Mouse (Mus musculus): ENCODE results near the gene Duoxa2. TPM values are rescaled to one million over a fixed set of nuclear protein-coding genes. Genes with fewer than 3 reads are reported as not detected.

Duoxa2 gene
- not detected for total RNA-seq (2021)

DNA sequence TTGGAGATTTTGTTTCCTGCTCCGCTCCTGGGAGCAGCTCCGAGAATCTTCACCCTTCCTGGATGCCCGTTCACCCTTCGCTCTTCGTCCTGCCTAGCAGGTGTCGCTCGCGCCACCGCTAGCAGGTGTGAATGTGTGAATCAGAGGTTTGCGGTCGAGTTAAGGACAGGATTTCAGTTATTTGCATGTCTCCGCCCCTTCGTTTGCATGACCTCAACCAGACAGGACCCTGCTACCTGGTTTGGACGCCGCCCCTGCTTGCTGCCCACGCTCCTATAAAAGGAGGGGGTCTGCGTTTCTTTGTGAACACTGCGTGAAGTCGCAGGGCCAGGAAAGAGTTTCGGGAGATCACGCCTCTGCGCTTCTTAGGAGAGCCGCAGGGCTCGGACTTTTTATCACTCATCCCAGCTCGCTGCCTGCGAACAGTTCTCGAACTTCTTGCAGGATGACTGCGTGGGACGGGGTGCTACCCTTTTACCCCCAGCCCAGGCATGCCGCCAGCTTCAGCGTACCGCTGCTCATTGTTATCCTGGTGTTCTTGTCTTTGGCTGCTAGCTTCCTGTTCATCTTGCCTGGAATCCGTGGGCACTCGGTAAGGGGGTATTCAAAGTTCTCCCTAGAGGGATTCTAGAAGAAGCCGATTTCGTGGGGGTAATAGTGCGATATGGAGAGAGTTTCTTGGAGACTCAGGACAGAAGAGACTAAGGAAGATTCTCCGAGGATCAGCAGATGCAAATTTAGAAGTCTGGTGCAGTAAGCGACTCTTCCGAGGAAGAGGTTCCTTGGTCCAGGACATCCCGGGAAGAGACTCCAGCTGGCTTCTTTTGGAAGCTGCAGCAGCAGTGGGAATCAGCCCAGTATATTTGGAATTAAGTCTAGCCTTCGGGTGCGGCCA lies at the start of gene Duoxa2:
Gene Duoxa2, plus strand, starts transcription at position 305 of the 895 bp plus-strand sequence.
- DNase-seq (ENCODE audit: extremely low spot score in 1 of 2, low spot score in 1 of 2), result no peak

- DNase-seq (ENCODE audit: extremely low spot score in 1 of 2, low spot score in 1 of 2), result no peak
Observed at GRCm38 (mm10) chr2:122255997-122256396, 42.7 kb upstream of the Duoxa2 start.

DNA sequence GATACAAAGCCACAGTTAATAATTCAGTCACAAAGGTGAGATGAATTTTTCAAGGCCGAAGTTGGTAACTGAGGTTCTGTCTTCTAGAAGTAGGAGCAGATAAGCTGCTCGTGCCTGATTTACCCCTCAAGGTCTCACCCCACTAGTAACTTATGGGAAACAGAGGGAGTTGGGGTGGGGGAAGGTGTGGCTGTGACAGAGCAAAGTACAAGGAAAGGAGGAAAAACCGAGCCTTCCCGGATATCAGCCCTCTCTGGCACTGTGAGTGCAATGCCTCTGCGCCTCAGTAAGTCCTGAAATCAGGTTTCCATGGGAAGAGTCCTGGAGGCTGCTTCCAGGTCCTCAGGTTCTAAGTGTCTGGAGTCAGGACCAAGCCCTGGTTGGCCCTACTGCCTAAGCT lies 38.0 kb upstream of the Duoxa2 start:
- DNase-seq (ENCODE audit: extremely low spot score in 1 of 2, low spot score in 1 of 2), result no peak

DNA sequence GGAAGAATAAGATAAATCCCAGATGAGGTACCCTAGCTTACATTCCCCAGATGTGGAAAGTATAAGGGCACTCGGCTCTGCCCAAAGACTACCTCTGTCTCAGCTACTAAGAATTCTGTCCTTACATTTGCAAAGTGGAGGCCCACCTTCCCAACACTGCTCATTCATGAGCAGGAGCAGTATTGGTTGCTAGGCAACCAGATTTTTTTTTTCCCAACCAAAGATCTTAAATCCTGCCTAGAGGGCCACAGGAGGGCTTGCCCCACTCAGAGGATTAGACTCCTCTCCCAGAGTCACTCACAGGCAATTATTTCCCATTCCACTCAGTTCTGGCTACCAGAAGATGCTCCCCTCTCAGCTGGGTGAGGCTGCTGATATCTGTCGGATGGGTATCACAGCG lies 34.0 kb upstream of the Duoxa2 start:
- DNase-seq (ENCODE audit: extremely low spot score in 1 of 2, low spot score in 1 of 2), result no peak

DNA sequence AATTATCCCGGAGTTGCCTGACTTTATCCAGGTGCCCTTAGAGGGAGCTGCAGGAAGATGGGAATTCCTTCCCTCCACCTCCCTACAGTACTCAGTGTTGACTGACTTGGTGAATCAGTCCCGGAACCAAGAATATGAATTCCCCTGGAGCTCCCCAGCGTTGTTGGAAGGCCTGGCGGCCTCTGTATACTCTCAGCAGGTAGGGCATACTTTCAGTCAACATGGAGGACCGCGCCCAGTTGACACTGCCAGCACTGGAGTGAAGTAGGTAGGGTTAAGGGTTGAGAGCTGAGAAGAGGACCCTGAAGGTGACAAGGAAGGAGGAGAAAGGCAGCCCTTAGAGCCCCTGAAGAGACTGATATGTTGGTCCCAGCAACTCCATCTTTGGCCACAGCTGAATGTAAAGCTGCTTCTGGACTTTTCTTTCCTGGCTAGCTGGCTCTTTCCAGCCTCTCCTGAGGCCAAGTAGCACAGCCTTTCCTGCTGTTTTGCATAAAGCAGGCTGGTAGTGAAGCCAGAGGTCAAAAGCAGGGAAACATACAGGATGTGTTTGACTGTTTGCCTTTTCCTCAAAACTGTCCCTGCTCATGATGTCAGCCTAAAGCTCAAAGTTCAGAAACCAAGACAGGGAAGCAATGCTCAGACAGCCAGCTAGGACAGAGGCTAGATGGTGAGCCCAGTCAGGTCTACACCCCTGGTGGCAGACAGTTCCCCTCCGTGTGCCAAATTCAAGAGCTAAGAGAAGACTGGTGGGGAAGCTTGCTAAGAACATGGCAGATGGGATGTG lies 32.1 kb upstream of the Duoxa2 start:
- DNase-seq (ENCODE audit: extremely low spot score in 1 of 2, low spot score in 1 of 2), result no peak

- no peak for DNase-seq (ENCODE audit: extremely low spot score in 1 of 2, low spot score in 1 of 2)
Observed at GRCm38 (mm10) chr2:122278769-122279168, 19.9 kb upstream of the Duoxa2 start.

- DNase-seq (ENCODE audit: extremely low spot score in 1 of 2, low spot score in 1 of 2), result no peak
Observed at GRCm38 (mm10) chr2:122284091-122284490, 14.6 kb upstream of the Duoxa2 start.

- no peak for DNase-seq (ENCODE audit: extremely low spot score in 1 of 2, low spot score in 1 of 2)
Observed at GRCm38 (mm10) chr2:122286137-122286536, 12.6 kb upstream of the Duoxa2 start.

- no peak for DNase-seq (ENCODE audit: extremely low spot score in 1 of 2, low spot score in 1 of 2)
Observed at GRCm38 (mm10) chr2:122294916-122295315, 3.8 kb upstream of the Duoxa2 start.

- DNase-seq (ENCODE audit: extremely low spot score in 1 of 2, low spot score in 1 of 2), result no peak
Observed at GRCm38 (mm10) chr2:122297271-122298095, 1.2 kb upstream of the Duoxa2 start.

- DNase-seq (ENCODE audit: extremely low spot score in 1 of 2, low spot score in 1 of 2), result no peak
Observed at GRCm38 (mm10) chr2:122298096-122298499, 602 bp upstream of the Duoxa2 start, which contains the start of gene Duox2. Duox2 (minus strand) TSS chr2:122298449.

GRCm38 (mm10) chr2:122299911-122300655 lies 1.4 kb downstream of the Duoxa2 start:
- DNase-seq (ENCODE audit: extremely low spot score in 1 of 2, low spot score in 1 of 2), result no peak

GRCm38 (mm10) chr2:122300656-122301020 lies 1.9 kb downstream of the Duoxa2 start:
- DNase-seq (ENCODE audit: extremely low spot score in 1 of 2, low spot score in 1 of 2), result no peak

GRCm38 (mm10) chr2:122301081-122301920 lies 2.6 kb downstream of the Duoxa2 start:
- no peak for DNase-seq (ENCODE audit: extremely low spot score in 1 of 2, low spot score in 1 of 2)

GRCm38 (mm10) chr2:122301921-122302573 lies 3.3 kb downstream of the Duoxa2 start:
- no peak for DNase-seq (ENCODE audit: extremely low spot score in 1 of 2, low spot score in 1 of 2)

GRCm38 (mm10) chr2:122302574-122303241 lies 4.0 kb downstream of the Duoxa2 start:
- peak; percentile 28 to 62 for DNase-seq (ENCODE audit: extremely low spot score in 1 of 2, low spot score in 1 of 2)

GRCm38 (mm10) chr2:122304544-122304943 lies 5.8 kb downstream of the Duoxa2 start:
- DNase-seq (ENCODE audit: extremely low spot score in 1 of 2, low spot score in 1 of 2), result no peak
